Mouse (Mus musculus) urinary bladder, postnatal 4 days (tissue): ENCODE results near the gene Ankrd44.
"Not testable (repeated sequence)": the region's sequence is repeated elsewhere in the genome, so short reads cannot be mapped to it uniquely, and the experiment has no call there.

ENCODE experiments used
- DNase-seq, 2 experiments: peaks; one replicate each; pipeline ENCODE4 v3.0.0; 2021 to 2022; ENCODE audit warnings: low spot score in 2 of 2

Ankrd44 gene

GRCm38 (mm10) chr1:54925971-54926771 is at the start of gene Ankrd44:
Ankrd44 (minus strand) TSS chr1:54926387.
- DNase-seq: peak; percentile 81 to 83

- no peak for DNase-seq
Measured at GRCm38 (mm10) chr1:54971687-54972404, 45.7 kb upstream of the Ankrd44 start.

GRCm38 (mm10) chr1:54966858-54967257 is 40.7 kb upstream of the Ankrd44 start:
- no peak for DNase-seq

- DNase-seq: no peak
Measured at GRCm38 (mm10) chr1:54965159-54965995, 39.2 kb upstream of the Ankrd44 start.

DNA sequence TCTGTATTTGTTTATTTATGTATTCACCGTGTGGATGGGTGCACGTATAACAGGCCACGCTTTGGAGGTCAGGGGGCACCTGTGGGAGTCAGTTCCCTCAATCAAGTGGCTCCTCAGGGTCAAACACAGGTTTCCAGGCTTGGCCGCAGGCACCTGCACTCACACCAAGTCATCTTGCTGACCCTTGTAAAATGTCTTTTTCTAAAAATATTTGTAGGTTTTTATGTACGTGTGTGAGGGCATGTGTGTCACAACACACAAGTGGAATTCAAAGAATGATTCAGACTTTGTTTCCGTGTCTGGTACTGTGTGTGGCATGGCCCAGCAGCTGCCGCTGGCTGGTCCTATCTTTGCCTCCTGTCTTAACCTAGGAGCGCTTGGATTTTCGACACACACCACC is 35.5 kb upstream of the Ankrd44 start:
- DNase-seq: no peak

DNA sequence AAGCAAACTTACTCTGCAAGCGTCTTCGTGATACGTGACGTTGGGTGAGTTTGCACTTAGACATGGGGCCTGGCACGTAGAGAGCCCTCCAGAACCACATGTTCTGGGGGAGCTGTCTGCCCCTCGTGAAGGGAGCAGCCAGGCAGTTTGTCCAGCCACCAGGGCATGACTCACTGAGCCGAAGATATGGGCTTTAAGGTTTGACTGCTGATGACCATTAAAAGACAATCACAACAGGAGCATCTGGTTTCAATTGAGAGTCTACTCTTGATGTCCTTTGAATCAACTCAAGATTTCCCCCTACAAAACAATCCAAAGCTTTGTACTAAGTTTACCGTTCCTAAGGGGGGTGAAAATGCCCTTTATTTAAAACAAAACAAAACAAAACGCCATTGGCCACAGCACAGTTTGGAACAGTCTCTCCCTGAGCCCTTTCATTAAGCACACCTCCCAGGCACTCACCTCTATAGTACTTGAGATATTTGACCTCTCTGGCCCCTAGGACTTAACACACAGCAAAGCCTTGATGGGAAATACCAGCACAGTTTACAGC is 34.5 kb upstream of the Ankrd44 start:
- no peak for DNase-seq

- no peak for DNase-seq
Measured at GRCm38 (mm10) chr1:54958525-54958924, 32.3 kb upstream of the Ankrd44 start.

GRCm38 (mm10) chr1:54956995-54957394 is 30.8 kb upstream of the Ankrd44 start:
- DNase-seq: not testable (repeated sequence)

- DNase-seq: no peak
Measured at GRCm38 (mm10) chr1:54954856-54955255, 28.7 kb upstream of the Ankrd44 start.

DNA sequence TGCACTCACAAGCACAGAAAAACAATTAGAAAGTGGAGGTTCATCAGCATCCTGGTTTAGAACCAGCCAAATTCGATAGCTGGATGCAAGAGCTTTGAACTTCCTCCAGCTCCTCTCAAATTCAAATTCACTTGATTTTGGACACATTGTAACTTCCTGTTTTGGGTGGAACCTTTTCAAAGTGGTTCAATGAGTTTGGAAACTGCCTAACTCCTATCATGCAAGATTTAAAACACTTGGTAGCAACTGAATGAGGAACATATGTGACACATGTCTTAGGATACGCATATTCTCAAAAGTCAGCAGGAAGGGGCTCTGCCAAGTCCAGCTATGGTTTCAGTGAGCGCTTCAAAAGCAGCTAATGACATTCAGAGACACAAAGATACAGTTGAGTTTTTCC is 18.5 kb upstream of the Ankrd44 start:
- no peak for DNase-seq

DNA sequence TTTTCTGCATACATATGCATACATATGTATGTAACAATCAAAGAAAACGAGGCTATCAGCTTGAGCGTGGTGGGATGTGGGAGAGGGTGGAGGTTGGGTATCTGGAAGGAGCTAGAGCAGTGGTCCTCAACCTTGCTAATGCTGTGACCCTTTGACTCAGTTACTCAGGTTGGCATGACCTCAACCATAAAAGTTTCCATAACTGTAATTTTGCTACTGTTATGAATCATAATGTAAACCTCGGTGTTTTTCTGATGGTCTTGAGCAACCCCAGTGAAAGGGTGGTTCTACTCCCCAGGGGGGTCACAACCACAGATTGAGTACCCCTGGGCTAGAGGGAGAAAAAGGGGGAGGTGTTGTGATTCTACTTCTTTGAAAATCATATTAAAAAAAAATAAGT is 9.3 kb upstream of the Ankrd44 start:
- no peak for DNase-seq

GRCm38 (mm10) chr1:54934911-54935310 is 8.7 kb upstream of the Ankrd44 start:
- DNase-seq: no peak

- DNase-seq: no peak
Measured at GRCm38 (mm10) chr1:54933646-54934045, 7.5 kb upstream of the Ankrd44 start.

DNA sequence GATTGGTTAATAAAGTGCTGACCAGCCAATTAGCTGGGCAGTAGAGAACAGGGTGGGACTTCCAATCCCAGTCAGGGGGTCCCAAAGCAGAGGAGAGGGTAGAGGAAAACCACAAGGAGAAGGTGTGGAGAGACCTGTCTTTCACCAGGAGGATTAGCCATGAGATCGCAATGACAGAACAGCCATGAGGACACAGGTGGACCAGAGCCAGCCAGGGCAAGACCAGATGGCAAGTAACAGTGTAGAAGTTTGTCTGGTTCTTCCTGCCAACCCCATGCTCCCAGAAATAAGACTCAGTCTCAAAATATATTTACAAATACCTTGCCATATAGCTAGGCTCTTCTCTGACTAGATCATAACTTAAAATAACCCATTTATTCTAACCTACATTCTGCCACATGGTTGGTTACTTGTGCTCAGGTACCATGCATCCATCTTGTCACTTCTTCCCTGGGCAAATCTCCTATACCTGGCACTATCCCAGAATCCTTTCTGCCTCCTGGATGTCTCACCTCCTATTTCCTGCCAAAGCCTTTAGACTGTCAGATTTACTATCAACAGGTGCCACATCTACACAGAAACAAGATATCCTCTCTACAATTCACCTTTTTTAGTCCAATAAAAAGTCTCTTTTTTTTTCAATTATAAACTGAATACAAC is 6.4 kb upstream of the Ankrd44 start:
- no peak for DNase-seq

GRCm38 (mm10) chr1:54931231-54931630 is 5.0 kb upstream of the Ankrd44 start:
- DNase-seq: no peak

DNA sequence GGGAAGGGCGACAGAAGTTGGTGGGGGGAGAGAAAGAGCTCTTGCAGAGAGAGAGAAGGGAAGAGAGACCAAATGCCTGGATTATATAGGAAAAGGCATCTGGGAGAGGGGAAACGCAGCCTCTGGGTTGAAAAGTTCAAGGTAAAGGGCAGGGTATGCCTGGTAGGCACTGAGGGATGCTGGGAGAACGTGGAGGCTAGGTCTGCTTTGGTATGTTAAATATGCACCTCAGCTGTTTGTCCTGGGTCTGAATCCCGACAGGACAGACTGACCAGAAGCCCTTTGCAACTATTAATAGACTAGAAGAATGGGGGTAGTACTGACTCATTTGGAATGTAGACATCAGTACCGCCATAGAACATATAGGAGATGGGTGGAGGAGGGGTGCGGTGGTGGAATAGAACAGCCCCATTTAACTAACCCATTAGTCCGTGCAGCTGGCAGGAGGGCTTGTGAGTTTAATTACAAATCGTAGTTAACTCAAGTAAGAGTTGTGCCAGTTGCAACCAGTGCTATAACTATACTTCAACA is 4.5 kb upstream of the Ankrd44 start:
- DNase-seq: no peak

GRCm38 (mm10) chr1:54925451-54925934 is 694 bp downstream of the Ankrd44 start:
- peak; percentile 23 to 62 for DNase-seq

GRCm38 (mm10) chr1:54924760-54925159 is 1.4 kb downstream of the Ankrd44 start:
- DNase-seq: no peak

GRCm38 (mm10) chr1:54924309-54924685 is 1.9 kb downstream of the Ankrd44 start:
- DNase-seq: no peak

- DNase-seq: no peak
Measured at GRCm38 (mm10) chr1:54923366-54924308, 2.5 kb downstream of the Ankrd44 start.
